Mouse (Mus musculus): ENCODE measurements around the gene Ppp2r5a.
"Not testable (repeated sequence)": the region's sequence is repeated elsewhere in the genome, so short reads cannot be mapped to it uniquely, and the experiment has no call there.

Gene Ppp2r5a

DNA sequence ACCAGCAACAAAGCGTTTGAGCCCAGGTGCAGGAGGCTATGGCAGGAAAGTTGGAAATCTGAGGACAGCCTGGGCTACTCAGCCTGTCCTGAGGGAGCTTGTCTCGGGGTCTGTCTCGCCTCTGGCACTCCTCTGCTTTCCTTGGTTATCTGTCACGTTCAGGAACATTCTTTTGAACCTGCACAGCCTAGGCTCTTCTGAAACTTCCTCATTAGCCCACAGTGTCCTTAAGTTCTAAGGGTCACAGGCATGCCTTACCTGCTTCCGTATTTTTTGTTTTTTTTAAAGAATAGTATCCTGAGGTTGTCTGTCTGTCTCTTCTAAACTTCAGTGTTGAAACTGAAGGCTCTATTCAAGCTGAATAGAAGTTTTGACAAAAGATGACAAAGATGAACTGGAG, at the start of gene Ppp2r5a:
TSS of gene Ppp2r5a (minus strand) at position 199 of the 400 bp plus-strand sequence.
- no peak for DNase-seq (ENCODE audit: low spot score)

DNA sequence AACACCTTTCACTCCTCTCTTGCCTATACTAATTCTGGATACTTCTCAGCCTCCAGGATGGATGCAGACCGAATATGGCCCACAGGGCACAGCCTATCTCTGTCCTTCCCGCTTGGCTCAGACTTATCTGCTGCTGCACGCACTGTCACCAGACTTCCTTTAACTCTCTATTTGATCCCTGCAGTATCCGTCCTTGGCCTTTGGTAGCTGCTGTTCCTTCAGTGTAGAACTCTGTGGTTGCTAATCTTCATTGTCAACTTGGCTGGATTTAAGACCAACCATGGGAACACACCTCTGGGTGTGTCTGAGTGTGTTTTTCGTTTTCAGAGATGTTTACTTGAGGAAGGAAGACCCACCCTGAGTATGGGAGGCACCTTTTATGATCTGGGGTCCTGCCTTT, 47.5 kb upstream of the Ppp2r5a start:
- DNase-seq (ENCODE audit: low spot score) = no peak

DNA sequence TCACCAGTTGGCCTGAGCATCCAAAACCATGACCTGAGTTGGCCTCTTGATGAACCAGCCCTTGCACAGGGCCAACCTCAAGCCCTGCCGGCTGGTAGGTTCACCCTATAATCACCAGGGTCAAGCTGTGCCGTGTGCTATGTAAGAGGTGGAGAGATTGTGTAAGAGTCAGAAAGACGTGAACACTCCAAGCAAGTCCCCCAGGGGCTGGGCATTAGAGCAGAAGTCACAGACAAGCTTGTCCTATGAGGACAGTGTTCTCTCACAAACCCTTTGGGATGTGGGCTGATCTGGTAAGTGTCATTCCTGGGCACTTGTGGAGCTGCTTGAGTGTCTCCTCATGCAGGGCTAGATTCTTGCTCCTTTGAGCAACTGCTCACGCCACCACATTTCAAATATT, 46.5 kb upstream of the Ppp2r5a start:
- no peak for DNase-seq (ENCODE audit: low spot score)

DNA sequence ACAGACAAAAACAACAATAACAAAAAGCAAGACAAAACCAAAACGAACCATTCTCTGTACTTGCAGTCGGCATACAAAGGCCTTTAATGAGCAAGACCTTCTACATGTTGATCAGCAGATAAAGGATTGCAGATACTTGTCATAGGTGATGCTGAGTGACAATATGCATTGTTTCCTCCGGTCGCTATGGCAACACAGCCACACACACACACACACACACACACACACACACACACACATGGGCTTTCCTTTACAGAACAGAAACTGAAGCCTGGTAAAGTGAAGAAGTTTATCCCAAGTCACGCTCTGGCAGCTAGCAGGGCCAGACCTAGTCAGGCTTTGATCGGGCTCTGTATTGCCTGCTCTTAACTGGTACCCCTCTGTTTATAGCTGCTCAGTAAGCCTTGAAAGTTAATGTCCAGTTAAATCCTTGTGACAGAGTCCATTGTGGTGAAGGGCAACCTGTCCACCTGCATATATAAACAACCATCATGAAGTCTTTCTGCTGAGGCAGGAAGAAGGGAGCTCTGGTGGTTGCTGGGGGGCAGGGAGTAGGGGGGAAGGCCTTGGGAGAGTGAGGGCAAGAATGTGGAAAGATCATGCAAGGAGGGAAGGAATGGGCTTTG, 44.4 kb upstream of the Ppp2r5a start:
- DNase-seq (ENCODE audit: low spot score) = no peak

- DNase-seq (ENCODE audit: low spot score) = no peak
Measured at GRCm38 (mm10) chr1:191446307-191446706, 43.2 kb upstream of the Ppp2r5a start.

DNA sequence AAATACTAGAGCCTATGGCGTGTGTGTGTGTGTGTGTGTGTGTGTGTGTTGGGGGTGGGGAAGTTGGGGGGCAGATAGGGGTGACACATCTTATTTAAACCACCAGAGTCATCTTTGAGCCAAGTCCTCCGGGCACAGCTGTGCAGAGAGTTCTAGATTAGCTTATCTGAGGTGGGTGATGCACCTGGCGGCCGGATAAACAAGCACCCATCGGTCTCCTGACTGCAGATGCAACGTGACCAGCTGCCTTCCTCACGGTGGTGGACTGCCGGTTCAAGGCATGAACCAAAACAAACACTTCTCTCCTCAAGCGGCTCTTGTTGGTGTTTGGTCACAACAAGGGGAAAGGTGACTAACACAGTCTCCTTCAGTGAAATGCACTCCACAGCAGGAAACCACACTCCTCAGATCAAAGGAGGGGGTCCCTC, 42.8 kb upstream of the Ppp2r5a start:
- DNase-seq (ENCODE audit: low spot score) = no peak

GRCm38 (mm10) chr1:191445401-191445800, 42.3 kb upstream of the Ppp2r5a start:
- no peak for DNase-seq (ENCODE audit: low spot score)

DNA sequence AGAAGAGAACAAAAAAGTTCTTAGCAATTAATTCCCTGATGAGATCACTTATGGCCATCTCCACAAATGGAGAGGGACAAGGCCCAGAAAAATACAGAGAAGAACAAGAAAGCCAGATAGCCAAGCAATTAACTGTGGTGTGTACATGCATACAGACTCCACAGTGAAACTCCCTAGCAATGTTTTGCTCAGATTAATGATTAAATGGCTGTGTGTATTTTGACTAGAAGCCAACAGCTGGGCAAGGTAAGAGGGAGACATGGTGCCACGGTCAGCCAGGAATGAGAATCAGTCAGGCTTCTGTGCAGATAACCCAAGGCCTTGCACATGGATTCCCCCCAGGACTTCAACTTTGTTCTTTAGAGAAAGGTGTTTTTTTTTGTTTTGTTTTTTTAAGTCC, 41.4 kb upstream of the Ppp2r5a start:
- DNase-seq (ENCODE audit: low spot score) = no peak

DNA sequence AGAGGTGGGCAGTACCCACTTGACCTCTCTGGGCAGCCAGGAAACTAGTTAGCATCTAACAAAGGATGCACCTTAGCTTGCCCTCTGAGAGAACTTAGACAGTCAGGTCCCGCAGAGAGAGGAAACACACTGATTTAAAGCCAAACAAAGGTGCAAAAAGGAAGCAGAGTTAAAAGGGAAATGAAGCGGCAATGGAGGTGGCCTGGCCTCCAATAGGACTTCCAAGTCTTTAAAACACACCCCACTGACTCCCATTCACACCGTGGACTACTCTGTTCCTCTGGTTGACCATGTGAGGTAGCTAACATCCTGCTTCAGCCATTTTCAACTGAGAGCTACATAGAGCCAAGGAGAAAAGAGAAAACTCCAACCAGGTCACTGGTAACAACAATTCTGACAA, 35.9 kb upstream of the Ppp2r5a start:
- no peak for DNase-seq (ENCODE audit: low spot score)

GRCm38 (mm10) chr1:191438546-191438945, 35.5 kb upstream of the Ppp2r5a start:
- peak; percentile 36 for DNase-seq (ENCODE audit: low spot score)

DNA sequence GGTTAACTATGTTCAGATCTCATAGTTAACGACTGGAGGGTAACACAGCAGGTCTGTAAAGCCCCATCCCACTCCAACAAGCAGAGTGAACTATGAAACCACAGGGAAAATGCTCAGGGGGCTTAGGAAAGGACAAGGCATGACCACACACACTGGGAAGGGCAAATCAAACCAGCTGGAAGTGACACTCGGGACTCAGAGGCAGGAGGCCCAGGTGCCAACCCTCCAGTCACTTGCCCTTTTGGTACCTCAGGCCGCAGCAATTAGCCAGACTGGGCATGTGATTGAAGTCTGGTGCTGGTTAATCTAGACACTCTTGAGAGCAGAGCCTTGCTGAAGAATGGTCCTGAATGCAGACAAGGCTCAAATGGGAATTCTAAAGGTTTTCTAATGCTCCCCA, 33.6 kb upstream of the Ppp2r5a start:
- DNase-seq (ENCODE audit: low spot score) = no peak

DNA sequence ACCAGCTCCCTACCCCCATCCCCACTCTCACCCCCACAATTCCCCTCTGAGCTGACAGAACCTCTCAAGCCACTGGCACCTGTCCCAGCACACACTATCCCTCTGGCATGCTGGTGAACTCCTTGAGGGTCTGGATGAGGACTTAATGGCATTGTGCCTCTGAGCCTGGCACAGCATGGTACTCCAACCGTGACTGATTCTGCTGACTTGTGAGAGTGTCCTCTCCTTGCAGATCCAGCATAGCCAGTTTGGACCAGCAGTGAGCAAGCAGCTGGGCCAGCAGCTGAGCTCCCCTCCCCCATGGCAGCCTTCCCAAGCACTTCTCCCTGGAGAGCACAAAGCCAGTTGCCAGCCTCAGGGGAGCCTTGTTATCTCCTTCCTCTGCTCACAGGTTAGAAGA, 32.3 kb upstream of the Ppp2r5a start:
- DNase-seq (ENCODE audit: low spot score) = peak; percentile 66

DNA sequence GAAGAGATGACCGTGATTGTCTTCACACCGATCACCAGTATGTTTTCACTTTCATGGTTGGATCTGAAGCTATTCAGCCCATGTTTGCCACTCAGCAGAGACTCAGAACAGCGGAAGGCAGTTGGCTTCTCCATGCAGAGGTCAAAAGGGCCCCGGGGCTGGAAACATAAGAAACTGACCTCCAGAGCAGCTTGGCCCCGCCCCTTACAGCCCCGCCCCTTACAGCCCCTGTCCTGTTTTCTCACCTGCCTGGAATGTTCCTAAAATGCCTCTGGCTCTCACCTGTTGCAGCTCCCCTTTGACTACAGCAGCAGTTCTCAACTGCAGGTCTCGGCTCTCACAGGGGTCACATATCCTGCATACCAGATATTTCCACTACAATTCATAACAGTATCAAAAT, 29.5 kb upstream of the Ppp2r5a start:
- no peak for DNase-seq (ENCODE audit: low spot score)

DNA sequence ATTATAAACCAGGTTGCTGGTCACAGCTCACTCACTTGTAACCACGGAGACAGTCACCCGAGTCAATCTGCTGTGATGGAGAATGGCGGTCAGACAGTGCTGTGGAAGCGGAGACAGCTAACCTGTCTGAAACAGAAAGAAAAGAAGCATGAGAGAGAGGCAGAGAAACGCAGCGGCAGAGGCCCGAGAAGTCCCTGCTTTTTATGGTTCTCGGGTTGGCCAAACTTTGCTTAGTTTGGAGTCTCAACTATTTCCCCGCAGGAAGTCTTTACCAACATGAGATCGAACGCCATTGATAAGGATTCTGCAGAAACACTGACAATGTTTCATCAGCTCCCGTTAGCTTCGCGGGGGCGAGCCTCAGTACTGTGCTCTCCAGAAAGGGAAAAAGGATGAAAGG, 29.0 kb upstream of the Ppp2r5a start:
- no peak for DNase-seq (ENCODE audit: low spot score)

GRCm38 (mm10) chr1:191430121-191430520, 27.0 kb upstream of the Ppp2r5a start:
- no peak for DNase-seq (ENCODE audit: low spot score)

DNA sequence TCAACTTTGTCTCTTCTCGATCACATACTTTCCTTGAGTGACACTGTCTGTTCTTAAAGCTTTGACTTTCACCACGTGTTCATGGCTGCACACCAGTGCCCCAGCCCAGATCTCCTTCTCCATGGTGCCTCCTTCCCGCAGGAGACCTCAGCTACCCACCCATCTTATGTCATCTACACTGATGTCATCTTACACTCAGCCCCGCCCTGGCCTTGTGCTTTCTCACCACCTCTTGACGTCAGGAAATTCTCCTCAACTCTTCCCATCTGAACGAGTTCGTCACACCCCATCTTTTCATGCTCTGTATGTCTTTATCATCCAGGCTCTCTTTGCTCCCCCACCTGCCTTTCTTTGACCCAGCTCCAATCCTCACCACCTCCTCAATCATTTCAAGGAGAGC, 22.8 kb upstream of the Ppp2r5a start:
- DNase-seq (ENCODE audit: low spot score) = no peak

DNA sequence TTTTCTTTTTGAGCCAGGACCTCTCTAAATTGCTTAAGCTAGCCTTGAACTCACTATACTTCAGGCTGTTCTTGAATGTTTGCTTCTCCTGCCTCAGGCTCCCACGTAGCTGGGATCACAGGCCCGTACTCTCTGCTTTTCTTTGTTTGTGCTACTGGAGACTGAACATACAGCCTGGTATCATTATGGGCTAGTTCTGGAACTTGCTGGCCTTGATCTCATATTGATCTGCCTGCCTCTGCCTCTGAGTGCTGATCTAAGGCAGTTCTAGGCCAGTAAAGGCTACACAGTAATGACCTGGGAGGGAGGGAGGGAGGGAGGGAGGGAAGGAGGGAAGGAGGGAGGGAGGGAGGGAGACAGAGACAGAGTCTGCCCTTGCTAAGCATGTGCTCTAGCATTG, 20.1 kb upstream of the Ppp2r5a start:
- no peak for DNase-seq (ENCODE audit: low spot score)

- DNase-seq (ENCODE audit: low spot score) = not testable (repeated sequence)
Measured at GRCm38 (mm10) chr1:191422714-191423113, 19.6 kb upstream of the Ppp2r5a start.

DNA sequence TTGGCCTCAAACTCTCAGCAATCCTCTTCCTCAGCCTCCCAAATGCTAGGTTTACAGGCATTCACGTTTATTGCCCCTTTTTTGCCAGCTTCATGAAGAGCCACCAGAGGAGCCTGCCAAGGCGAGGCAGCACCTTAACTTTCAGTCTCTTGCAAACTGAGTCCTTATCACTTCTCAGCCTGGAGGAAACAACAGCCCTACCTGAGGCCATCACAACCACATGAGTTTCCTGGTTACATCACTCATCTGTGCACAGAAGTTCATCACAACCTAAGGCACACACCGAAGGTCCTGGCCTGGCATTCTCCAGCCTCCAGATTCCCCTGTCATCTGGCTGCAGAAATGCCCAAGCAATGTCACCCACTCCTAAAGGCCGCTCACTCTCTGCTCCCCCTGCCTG, 19.1 kb upstream of the Ppp2r5a start:
- no peak for DNase-seq (ENCODE audit: low spot score)

GRCm38 (mm10) chr1:191421426-191421999, 18.4 kb upstream of the Ppp2r5a start:
- no peak for DNase-seq (ENCODE audit: low spot score)

DNA sequence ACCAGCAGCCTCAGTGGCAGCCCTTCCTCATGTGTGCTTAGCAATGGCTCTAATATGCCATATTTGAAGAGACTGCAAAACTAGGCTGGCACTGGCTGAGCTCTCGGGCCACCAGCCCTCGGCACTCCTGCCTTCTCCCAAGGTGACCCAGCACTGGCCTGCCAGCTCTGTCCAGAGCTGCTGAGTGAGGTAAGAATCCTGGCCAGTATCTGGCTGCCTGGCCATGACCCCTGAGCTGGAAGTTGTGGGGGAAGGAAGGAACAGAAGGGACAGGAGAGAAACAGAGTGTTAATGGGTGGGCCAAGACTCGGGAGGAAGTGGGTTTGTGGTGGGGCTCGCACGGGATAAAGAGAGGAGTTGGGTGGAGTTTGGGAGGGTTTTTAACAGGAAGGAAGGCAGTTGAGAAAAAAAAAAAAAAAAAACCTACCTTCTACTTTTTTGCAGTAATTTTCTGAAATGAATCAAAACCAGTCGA, 17.9 kb upstream of the Ppp2r5a start:
- DNase-seq (ENCODE audit: low spot score) = no peak

DNA sequence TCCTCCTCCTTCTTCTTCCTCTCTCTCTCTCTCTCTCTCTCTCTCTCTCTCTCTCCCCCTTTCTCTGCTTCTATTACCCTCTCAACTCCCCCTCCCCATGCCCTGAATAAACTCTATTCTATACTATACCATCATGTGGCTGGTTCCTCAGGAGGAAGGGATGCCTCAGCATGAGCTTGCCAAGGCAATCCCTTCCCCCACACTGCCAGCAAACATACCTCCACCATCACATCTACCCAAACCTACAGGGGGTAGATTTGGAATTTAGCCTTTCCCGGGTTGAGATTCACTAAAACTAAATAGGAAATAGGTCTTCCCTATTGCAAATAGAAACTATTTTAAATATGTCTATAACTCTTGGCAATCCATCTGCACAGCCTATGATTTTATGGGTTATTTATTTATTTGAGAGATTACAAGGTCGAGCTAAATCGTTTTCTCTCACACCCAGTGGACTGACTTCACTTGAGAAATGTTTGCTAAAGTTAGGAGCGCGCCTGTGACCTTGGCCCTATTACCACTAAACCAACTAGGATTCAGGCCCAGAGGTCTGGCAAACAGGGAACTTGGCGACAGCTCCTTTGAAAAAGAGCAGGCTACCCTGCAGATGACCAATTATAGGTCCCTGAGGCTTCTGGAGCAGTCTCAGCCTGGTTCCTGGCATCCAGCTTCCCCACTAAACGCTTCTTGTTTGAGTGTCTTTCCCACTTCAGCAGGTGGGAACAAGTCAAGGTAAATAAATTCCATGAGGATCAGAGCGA, 17.1 kb upstream of the Ppp2r5a start:
- DNase-seq (ENCODE audit: low spot score) = no peak

GRCm38 (mm10) chr1:191419421-191419820, 16.3 kb upstream of the Ppp2r5a start:
- no peak for DNase-seq (ENCODE audit: low spot score)
